Mouse (Mus musculus): ENCODE results near the gene Iqgap3. TPM values are rescaled to one million over a fixed set of nuclear protein-coding genes. Genes with fewer than 3 reads are reported as not detected.

Iqgap3 gene
- polyA plus RNA-seq, 1 experiment from 2014 or later = 20.9 TPM

DNA sequence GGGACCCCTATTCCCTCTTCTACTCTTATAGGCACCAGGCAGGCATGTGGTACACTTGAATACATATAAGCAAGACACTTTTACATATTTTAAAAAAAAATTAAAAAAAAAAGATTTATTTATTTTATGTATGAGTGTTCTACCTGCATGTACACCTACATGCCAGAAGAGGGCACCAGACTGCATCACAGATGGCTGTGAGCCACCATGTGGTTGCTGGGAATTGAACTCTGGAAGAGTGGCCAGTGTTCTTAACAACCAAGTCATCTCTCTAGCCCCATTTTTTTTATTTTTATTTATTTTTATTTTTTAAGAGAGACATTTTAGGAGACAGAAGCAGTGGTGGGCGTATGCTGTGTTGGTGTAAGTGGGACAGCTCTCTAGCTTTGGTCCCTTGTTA is 5.9 kb downstream of the Iqgap3 start:
- Histone ChIP-seq H3K27me3 (ENCODE audit: insufficient read depth, low read length) (no peaks in the 10 kb centered on the region), H3K4me2 (replicated peaks; ENCODE audit: low read depth, low read length) (no peak overlapping the region), H3K9me3 (ENCODE audit: low read length) (no peaks in the 10 kb centered on the region), H3K27ac (ENCODE audit: low read length) (no peak overlapping the region), H3K36me3 (ENCODE audit: insufficient read depth, low read length) (peaks cover 46% of the 10 kb centered on the region), H3K4me3 (ENCODE audit: low read length) (no peak overlapping the region), H3K4me1 (ENCODE audit: insufficient read depth, low read length) (peaks cover 6% of the 10 kb centered on the region), H3K9ac (replicated peaks; ENCODE audit: low read length) (no peak overlapping the region)
- ATAC-seq (ENCODE audit: low FRiP score, low TSS enrichment) = no peak
- 83% methylated on average over 1 of the region's 1 CpGs for WGBS

DNA sequence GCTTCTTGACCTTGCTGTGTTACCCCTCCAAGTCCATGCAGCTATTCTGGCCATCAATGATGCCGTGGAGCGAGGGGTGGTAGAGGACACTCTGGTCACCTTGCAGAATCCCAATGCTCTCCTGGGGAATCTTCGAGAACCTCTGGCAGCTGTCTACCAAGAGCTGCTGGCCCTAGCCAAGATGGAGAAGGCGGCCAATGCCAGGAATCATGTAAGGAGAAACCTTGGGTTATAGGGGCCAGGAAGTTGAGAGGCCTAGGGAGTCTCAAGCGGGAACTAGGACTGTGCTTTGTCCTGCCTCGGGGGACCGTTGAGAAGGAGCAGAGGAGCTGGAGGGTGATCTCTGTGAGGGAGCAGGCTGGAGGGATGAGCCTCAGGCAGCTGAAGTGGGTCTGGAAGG is 8.3 kb downstream of the Iqgap3 start:
- Histone ChIP-seq H3K4me2 (replicated peaks; ENCODE audit: low read depth, low read length) (no peak overlapping the region), H3K27ac (ENCODE audit: low read length) (no peak overlapping the region), H3K4me1 (ENCODE audit: insufficient read depth, low read length) (no peaks in the 10 kb centered on the region), H3K36me3 (ENCODE audit: insufficient read depth, low read length) (peaks cover 68% of the 10 kb centered on the region), H3K9me3 (ENCODE audit: low read length) (no peaks in the 10 kb centered on the region), H3K27me3 (ENCODE audit: insufficient read depth, low read length) (no peaks in the 10 kb centered on the region), H3K4me3 (ENCODE audit: low read length) (no peak overlapping the region), H3K9ac (replicated peaks; ENCODE audit: low read length) (no peak overlapping the region)
- ATAC-seq (ENCODE audit: low FRiP score, low TSS enrichment) = no peak
- WGBS = 90% methylated on average over 7 of the region's 7 CpGs

DNA sequence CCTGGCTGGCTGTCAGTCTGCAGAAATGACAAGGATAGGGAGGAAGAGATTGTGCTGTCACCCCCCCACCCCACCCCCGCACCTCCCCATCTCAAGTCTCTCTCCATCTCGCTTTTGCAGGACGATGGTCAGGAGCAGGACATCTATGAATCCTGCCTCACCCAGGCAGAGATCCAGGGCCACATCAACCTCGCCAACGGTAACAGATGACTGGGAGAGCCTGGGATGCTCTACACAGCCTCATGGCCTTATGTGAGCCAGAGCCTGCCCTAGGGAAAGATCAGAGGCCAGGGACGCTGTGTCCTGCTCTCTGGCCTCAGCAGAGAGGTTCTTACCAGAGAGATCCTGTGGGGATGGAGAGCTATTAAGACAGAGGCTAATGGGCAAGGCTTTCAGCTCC is 8.8 kb downstream of the Iqgap3 start:
- H3K9ac ChIP-seq (replicated peaks; ENCODE audit: low read length) = no peak overlapping the region
- ATAC-seq (ENCODE audit: low FRiP score, low TSS enrichment) = no peak
- no peaks in the 10 kb centered on the region for H3K27me3 ChIP-seq (ENCODE audit: insufficient read depth, low read length)
- no peaks in the 10 kb centered on the region for H3K4me1 ChIP-seq (ENCODE audit: insufficient read depth, low read length)
- no peaks in the 10 kb centered on the region for H3K9me3 ChIP-seq (ENCODE audit: low read length)
- H3K27ac ChIP-seq (ENCODE audit: low read length) = no peak overlapping the region
- no peak overlapping the region for H3K4me2 ChIP-seq (replicated peaks; ENCODE audit: low read depth, low read length)
- WGBS = 94% methylated on average over 6 of the region's 6 CpGs
- no peak overlapping the region for H3K4me3 ChIP-seq (ENCODE audit: low read length)
- peaks cover 71% of the 10 kb centered on the region for H3K36me3 ChIP-seq (ENCODE audit: insufficient read depth, low read length)

DNA sequence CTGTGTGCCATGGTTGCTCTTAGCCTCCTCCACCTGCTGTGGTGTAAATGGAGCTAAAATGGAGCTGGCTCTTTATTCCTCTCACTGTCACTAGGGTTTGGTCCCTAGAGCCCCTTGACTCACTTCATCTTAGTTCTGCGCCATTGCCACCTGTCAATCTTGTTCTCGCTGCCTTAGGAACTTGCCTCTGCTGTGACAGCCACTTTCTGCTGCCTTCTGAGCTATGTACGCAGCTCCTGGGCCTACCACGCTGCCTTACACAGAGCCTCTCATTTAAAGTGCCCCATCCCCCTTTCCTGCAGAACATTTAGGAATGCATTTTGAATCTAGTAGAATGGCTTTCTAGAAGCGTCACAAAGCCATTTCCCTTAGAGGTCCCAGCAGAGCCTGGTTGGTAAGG is 12.4 kb downstream of the Iqgap3 start:
- no peaks in the 10 kb centered on the region for H3K9me3 ChIP-seq (ENCODE audit: low read length)
- no peak overlapping the region for H3K9ac ChIP-seq (replicated peaks; ENCODE audit: low read length)
- no peak overlapping the region for H3K4me2 ChIP-seq (replicated peaks; ENCODE audit: low read depth, low read length)
- no peak overlapping the region for H3K4me3 ChIP-seq (ENCODE audit: low read length)
- H3K27me3 ChIP-seq (ENCODE audit: insufficient read depth, low read length) = no peaks in the 10 kb centered on the region
- no peaks in the 10 kb centered on the region for H3K4me1 ChIP-seq (ENCODE audit: insufficient read depth, low read length)
- WGBS = 92% methylated on average over 5 of the region's 5 CpGs
- no peak for ATAC-seq (ENCODE audit: low FRiP score, low TSS enrichment)
- no peak overlapping the region for H3K27ac ChIP-seq (ENCODE audit: low read length)
- peaks cover 77% of the 10 kb centered on the region for H3K36me3 ChIP-seq (ENCODE audit: insufficient read depth, low read length)

DNA sequence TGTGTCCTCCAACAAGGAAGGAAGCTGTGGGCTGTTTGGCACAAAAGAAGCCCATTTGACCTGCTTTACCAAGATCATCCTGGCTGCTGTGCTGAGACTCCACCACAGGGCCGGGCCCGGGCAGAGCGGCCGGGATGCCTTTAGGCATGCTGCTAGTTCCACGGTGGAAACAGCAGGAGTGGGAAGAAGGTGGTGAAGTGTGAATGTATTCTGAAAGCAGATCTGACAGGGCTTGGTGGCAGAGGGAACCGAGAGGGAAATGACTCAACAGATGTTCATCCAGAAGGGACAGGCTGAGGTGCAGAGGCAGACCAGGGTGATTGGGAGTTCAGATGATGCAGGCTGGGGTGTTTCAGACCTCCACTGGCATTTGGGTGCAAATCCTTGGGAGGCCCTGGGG is 15.9 kb downstream of the Iqgap3 start:
- 89% methylated on average over 6 of the region's 6 CpGs for WGBS
- H3K4me1 ChIP-seq (ENCODE audit: insufficient read depth, low read length) = no peaks in the 10 kb centered on the region
- H3K27me3 ChIP-seq (ENCODE audit: insufficient read depth, low read length) = no peaks in the 10 kb centered on the region
- H3K36me3 ChIP-seq (ENCODE audit: insufficient read depth, low read length) = peaks cover 68% of the 10 kb centered on the region
- no peak overlapping the region for H3K9ac ChIP-seq (replicated peaks; ENCODE audit: low read length)
- no peak overlapping the region for H3K27ac ChIP-seq (ENCODE audit: low read length)
- no peaks in the 10 kb centered on the region for H3K9me3 ChIP-seq (ENCODE audit: low read length)
- no peak for ATAC-seq (ENCODE audit: low FRiP score, low TSS enrichment)
- no peak overlapping the region for H3K4me3 ChIP-seq (ENCODE audit: low read length)
- no peak overlapping the region for H3K4me2 ChIP-seq (replicated peaks; ENCODE audit: low read depth, low read length)

DNA sequence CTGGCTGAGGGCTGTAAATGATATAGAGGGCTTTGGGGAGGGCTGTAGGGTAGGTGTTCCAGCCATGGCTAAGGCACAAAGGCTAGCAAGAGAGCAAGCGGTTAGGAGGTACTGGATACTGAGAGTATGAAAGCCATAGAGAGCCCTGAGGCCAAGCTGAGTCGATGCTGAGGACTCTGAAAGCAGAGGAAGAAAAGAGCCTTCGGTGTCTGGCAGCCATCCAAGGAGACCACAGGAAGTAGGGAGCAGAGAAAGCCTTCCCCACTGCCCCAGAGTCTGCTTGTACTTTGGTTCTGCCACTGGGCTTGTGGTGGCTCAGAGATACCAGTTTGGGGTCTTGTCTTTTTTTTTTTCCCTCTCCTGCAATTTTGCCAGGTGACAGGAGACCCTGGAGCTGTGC is 18.5 kb downstream of the Iqgap3 start:
- 74% methylated on average over 3 of the region's 3 CpGs for WGBS
- Histone ChIP-seq H3K4me2 (replicated peaks; ENCODE audit: low read depth, low read length) (no peak overlapping the region), H3K4me1 (ENCODE audit: insufficient read depth, low read length) (no peaks in the 10 kb centered on the region), H3K9ac (replicated peaks; ENCODE audit: low read length) (no peak overlapping the region), H3K27me3 (ENCODE audit: insufficient read depth, low read length) (no peaks in the 10 kb centered on the region), H3K36me3 (ENCODE audit: insufficient read depth, low read length) (peaks cover 59% of the 10 kb centered on the region), H3K27ac (ENCODE audit: low read length) (no peak overlapping the region), H3K4me3 (ENCODE audit: low read length) (no peak overlapping the region), H3K9me3 (ENCODE audit: low read length) (no peaks in the 10 kb centered on the region)
- no peak for ATAC-seq (ENCODE audit: low FRiP score, low TSS enrichment)

DNA sequence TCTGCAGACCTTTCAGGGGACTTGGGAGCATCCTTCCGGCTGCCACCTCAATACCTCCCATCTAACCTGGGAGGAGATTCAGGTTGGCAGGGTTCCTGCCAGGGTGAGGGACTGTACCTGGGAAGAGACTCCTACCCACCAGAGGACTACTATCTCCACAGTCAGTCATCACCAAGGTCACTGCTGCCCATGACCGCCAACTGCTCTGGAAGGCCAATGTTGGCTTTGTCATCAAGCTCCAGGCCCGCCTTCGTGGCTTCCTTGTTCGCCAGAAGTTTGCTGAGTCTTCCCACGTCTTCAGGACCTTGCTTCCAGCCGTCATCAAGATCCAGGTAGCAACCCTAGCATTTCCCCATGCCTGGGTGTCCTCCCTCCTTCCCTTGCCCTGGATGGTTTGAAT is 20.0 kb downstream of the Iqgap3 start:
- Histone ChIP-seq H3K9ac (replicated peaks; ENCODE audit: low read length) (no peak overlapping the region), H3K36me3 (ENCODE audit: insufficient read depth, low read length) (peaks cover 60% of the 10 kb centered on the region), H3K27ac (ENCODE audit: low read length) (no peak overlapping the region), H3K9me3 (ENCODE audit: low read length) (no peaks in the 10 kb centered on the region), H3K4me2 (replicated peaks; ENCODE audit: low read depth, low read length) (no peak overlapping the region), H3K27me3 (ENCODE audit: insufficient read depth, low read length) (no peaks in the 10 kb centered on the region), H3K4me3 (ENCODE audit: low read length) (no peak overlapping the region), H3K4me1 (ENCODE audit: insufficient read depth, low read length) (no peaks in the 10 kb centered on the region)
- ATAC-seq (ENCODE audit: low FRiP score, low TSS enrichment) = no peak
- WGBS = 93% methylated on average over 7 of the region's 7 CpGs

DNA sequence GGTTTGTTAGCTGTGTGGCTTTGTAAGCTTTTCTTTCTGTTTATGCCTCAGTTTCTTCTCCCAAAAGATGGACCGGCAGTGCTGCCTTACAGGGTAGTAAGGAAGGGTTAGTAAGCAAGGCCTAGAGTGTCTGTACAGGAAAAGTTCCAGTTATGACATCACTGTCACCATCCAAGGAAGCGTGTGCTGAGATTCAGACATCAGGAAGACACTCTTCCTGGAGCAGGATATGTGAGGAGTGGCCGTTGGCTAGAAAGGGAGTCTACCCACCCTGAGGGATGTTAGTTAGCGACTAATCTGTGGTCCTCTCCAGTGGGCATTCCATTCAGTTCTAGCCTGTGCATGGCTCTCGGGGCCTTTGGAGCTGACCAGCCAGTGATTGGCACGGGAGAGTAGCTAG is 20.4 kb downstream of the Iqgap3 start:
- Histone ChIP-seq H3K27ac (ENCODE audit: low read length) (peak overlapping the region; percentile 58), H3K36me3 (ENCODE audit: insufficient read depth, low read length) (peaks cover 57% of the 10 kb centered on the region), H3K4me3 (ENCODE audit: low read length) (no peak overlapping the region), H3K27me3 (ENCODE audit: insufficient read depth, low read length) (no peaks in the 10 kb centered on the region), H3K9ac (replicated peaks; ENCODE audit: low read length) (no peak overlapping the region), H3K4me2 (replicated peaks; ENCODE audit: low read depth, low read length) (no peak overlapping the region), H3K9me3 (ENCODE audit: low read length) (no peaks in the 10 kb centered on the region), H3K4me1 (ENCODE audit: insufficient read depth, low read length) (no peaks in the 10 kb centered on the region)
- ATAC-seq (ENCODE audit: low FRiP score, low TSS enrichment) = no peak
- 79% methylated on average over 6 of the region's 6 CpGs for WGBS

DNA sequence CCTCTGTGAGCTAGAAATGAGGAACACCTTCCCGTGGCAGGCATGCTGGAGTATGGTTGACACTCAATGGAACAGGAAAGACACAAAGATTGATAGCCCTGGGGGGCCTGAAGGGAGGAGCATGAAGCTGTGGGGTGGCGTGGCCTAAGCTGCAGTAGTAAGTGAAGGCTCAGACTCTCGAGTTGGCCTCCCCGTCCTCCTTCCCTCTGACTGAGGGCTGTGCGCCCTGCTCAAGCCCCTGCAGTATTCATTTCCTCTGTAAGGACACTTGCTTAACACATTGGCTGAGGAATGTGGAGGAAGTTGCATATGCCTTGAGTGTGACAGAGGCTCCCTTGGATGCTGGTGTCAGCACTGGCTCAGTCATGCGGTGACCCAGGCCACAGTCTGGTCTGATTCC is 20.8 kb downstream of the Iqgap3 start:
- no peaks in the 10 kb centered on the region for H3K4me1 ChIP-seq (ENCODE audit: insufficient read depth, low read length)
- WGBS = 62% methylated on average over 6 of the region's 6 CpGs
- H3K4me2 ChIP-seq (replicated peaks; ENCODE audit: low read depth, low read length) = no peak overlapping the region
- H3K27ac ChIP-seq (ENCODE audit: low read length) = peak overlapping the region; percentile 58
- no peak overlapping the region for H3K9ac ChIP-seq (replicated peaks; ENCODE audit: low read length)
- ATAC-seq (ENCODE audit: low FRiP score, low TSS enrichment) = no peak
- H3K27me3 ChIP-seq (ENCODE audit: insufficient read depth, low read length) = no peaks in the 10 kb centered on the region
- H3K9me3 ChIP-seq (ENCODE audit: low read length) = no peaks in the 10 kb centered on the region
- no peak overlapping the region for H3K4me3 ChIP-seq (ENCODE audit: low read length)
- H3K36me3 ChIP-seq (ENCODE audit: insufficient read depth, low read length) = peaks cover 59% of the 10 kb centered on the region

DNA sequence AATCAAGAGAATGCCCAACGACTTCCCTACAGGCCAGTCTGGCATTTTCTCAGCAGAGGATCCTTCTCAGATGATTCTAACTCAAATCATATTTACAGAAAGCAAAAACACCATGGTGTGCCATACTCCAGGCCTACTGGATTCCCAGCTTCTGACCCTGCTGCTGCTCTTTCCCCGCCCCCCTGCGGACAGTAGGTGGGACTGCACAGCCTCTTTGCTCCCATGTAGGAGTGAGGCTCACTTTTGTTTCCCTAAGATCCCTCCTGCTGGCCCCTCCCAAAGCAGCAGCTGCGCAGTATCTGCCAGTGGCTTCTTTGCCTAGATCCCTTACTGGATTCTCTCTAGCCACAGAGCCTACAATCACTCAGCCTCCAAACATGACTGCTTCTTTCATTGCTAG is 24.4 kb downstream of the Iqgap3 start:
- 91% methylated on average over 4 of the region's 4 CpGs for WGBS
- H3K27ac ChIP-seq (ENCODE audit: low read length) = no peak overlapping the region
- H3K9me3 ChIP-seq (ENCODE audit: low read length) = no peaks in the 10 kb centered on the region
- no peak overlapping the region for H3K4me2 ChIP-seq (replicated peaks; ENCODE audit: low read depth, low read length)
- no peak for ATAC-seq (ENCODE audit: low FRiP score, low TSS enrichment)
- H3K9ac ChIP-seq (replicated peaks; ENCODE audit: low read length) = no peak overlapping the region
- H3K4me1 ChIP-seq (ENCODE audit: insufficient read depth, low read length) = no peaks in the 10 kb centered on the region
- no peaks in the 10 kb centered on the region for H3K27me3 ChIP-seq (ENCODE audit: insufficient read depth, low read length)
- H3K4me3 ChIP-seq (ENCODE audit: low read length) = no peak overlapping the region
- H3K36me3 ChIP-seq (ENCODE audit: insufficient read depth, low read length) = peaks cover 66% of the 10 kb centered on the region

DNA sequence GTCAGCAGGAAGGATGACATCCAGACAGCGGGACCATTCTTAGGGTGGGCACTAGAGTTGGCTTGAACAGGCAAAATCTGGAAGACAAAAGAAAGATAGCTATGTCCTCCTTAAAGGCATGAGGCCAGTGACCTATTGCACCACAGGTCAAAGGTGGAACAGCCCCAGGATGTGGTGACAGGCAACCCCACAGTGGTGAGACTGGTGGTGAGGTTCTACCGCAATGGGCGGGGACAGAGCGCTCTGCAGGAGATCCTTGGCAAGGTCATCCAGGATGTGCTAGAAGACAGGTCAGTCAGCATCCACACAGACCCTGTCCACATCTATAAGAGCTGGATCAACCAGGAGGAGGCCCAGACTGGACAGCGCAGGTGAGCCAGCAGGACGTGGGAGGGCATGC is 27.4 kb downstream of the Iqgap3 start:
- Histone ChIP-seq H3K4me2 (replicated peaks; ENCODE audit: low read depth, low read length) (no peak overlapping the region), H3K9ac (replicated peaks; ENCODE audit: low read length) (no peak overlapping the region), H3K4me1 (ENCODE audit: insufficient read depth, low read length) (no peaks in the 10 kb centered on the region), H3K4me3 (ENCODE audit: low read length) (no peak overlapping the region), H3K27me3 (ENCODE audit: insufficient read depth, low read length) (no peaks in the 10 kb centered on the region), H3K36me3 (ENCODE audit: insufficient read depth, low read length) (peaks cover 64% of the 10 kb centered on the region), H3K9me3 (ENCODE audit: low read length) (no peaks in the 10 kb centered on the region), H3K27ac (ENCODE audit: low read length) (no peak overlapping the region)
- ATAC-seq (ENCODE audit: low FRiP score, low TSS enrichment) = no peak
- WGBS = 90% methylated on average over 6 of the region's 6 CpGs

Measured in kidney, embryonic 16.5 days (tissue).